Mouse (Mus musculus) liver, embryonic 16.5 days (tissue): ENCODE measurements at regions not wholly inside any gene's neighbourhood (a gene's known extent, or its start where the extent isn't known, plus 50 kb on each side); places are given as distances from the start of the nearest gene placed in this dataset.
"Not testable (repeated sequence)": the region's sequence is repeated elsewhere in the genome, so short reads cannot be mapped to it uniquely, and the experiment has no call there.

Experiments used
- ATAC-seq: fragments of 200-750 bp; cut with Nextera tagmentation; 2 replicates; pipeline ENCODE4 v1.8.0; 2017; ENCODE audit warnings: low read depth, mild to moderate bottlenecking, moderate number of reproducible peaks, moderate library complexity
- H3K27ac ChIP-seq: fragments of 300-500 bp; sonication (generic); 2 replicates; pipeline ENCODE4 v1.5.1; 2014; ENCODE audit warnings: mild to moderate bottlenecking, low read length
- H3K27me3 ChIP-seq: fragments of 300-500 bp; sonication (generic); 2 replicates; pipeline ENCODE4 v1.6.1; 2014; ENCODE audit warnings: low read depth, low read length, mixed read lengths; ENCODE audit not compliant: control insufficient read depth, insufficient read depth
- H3K36me3 ChIP-seq: fragments of 300-500 bp; sonication (generic); 2 replicates; pipeline ENCODE4 v1.6.1; 2014; ENCODE audit warnings: mild to moderate bottlenecking; ENCODE audit not compliant: control insufficient read depth, insufficient read depth
- H3K4me1 ChIP-seq: fragments of 300-500 bp; sonication (generic); 2 replicates; pipeline ENCODE4 v1.6.1; 2014; ENCODE audit warnings: low read depth, low read length, mixed read lengths; ENCODE audit not compliant: control insufficient read depth
- H3K4me2 ChIP-seq: fragments of 300-500 bp; sonication (generic); 2 replicates; pipeline ENCODE4 v1.6.1; 2014; ENCODE audit warnings: low read depth, low read length, mixed read lengths
- H3K4me3 ChIP-seq: fragments of 300-500 bp; sonication (generic); 2 replicates; pipeline ENCODE4 v1.5.1; 2014; ENCODE audit warnings: low read depth, mild to moderate bottlenecking, low read length
- H3K9ac ChIP-seq: fragments of 300-500 bp; sonication (generic); 2 replicates; pipeline ENCODE4 v1.6.1; 2014; ENCODE audit warnings: low read depth, low read length
- H3K9me3 ChIP-seq: fragments of 300-500 bp; sonication (generic); replicated peaks from 2 replicates; pipeline ENCODE4 v1.6.1; 2016; ENCODE audit warnings: low read length; ENCODE audit not compliant: control insufficient read depth
- WGBS: fragments of 180-500 bp; shearing (Covaris S2); extraction: QIAGEN DNeasy Blood & Tissue Kit; methylation state at CpG from one replicate; pipeline ENCODE4 v1.1.7; 2014; ENCODE audit not compliant: insufficient replicate concordance; 5-methylcytosine and 5-hydroxymethylcytosine counted together

DNA sequence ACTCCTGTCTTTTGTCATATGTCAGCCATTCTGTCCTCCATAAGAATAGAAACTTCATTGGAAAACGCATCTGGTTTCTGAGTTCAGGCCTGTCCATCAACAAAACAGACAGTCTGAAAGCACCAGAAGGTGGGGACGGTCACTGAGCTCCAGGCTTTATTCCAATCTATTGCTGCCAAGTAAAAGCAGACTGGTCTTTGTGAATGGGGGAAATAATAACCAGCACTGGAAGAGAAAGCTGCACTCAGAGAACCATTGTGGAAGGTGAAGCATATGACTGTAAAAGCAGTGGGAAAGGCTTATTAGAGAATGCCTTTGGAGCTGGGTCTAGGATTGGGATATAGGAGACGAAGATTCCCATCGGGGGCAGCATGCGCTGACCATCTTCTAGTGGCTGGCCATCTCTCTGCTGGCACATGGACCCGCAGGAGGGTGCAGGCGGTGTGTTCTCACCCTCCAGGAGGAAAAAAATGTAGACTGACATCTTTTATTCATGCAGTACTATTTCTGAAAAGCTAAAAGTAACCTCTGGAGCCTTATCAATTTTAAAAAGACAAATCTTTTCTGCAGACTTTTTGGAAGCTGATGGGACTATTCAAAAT lies 1638.0 kb downstream of the Car8 start:
- no peak overlapping the region for H3K4me2 ChIP-seq
- no peak for ATAC-seq
- no peak overlapping the region for H3K9ac ChIP-seq
- no peaks in the 10 kb centered on the region for H3K36me3 ChIP-seq
- WGBS, result 72% methylated on average over 7 of the region's 7 CpGs
- no peak overlapping the region for H3K27ac ChIP-seq
- H3K4me3 ChIP-seq, result no peak overlapping the region
- no peaks in the 10 kb centered on the region for H3K9me3 ChIP-seq
- H3K4me1 ChIP-seq, result no peaks in the 10 kb centered on the region
- no peaks in the 10 kb centered on the region for H3K27me3 ChIP-seq

DNA sequence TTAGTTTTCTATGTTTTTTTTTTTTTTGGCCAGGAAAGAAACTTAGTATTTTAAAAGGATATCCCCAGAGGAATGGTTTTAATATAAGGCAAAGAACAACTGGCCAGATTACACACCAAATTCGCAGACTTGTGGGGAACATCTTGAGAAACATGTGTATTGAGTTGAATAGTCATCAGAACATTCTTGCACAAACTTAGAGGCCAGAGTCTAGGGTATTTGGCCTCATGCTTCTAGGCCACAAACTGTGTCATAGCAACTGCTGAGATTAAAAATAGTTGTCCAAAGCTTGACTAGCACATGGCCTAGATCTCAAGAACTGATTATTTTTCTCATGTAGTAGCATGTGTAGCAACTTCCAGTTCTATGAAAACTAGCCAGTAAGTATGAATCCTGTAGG lies 1642.5 kb downstream of the Car8 start:
- 35% methylated on average over 1 of the region's 1 CpGs for WGBS
- H3K27ac ChIP-seq, result no peak overlapping the region
- H3K9me3 ChIP-seq, result no peaks in the 10 kb centered on the region
- no peak overlapping the region for H3K4me3 ChIP-seq
- no peak overlapping the region for H3K4me2 ChIP-seq
- no peaks in the 10 kb centered on the region for H3K36me3 ChIP-seq
- no peak for ATAC-seq
- no peaks in the 10 kb centered on the region for H3K27me3 ChIP-seq
- H3K9ac ChIP-seq, result no peak overlapping the region
- no peaks in the 10 kb centered on the region for H3K4me1 ChIP-seq

DNA sequence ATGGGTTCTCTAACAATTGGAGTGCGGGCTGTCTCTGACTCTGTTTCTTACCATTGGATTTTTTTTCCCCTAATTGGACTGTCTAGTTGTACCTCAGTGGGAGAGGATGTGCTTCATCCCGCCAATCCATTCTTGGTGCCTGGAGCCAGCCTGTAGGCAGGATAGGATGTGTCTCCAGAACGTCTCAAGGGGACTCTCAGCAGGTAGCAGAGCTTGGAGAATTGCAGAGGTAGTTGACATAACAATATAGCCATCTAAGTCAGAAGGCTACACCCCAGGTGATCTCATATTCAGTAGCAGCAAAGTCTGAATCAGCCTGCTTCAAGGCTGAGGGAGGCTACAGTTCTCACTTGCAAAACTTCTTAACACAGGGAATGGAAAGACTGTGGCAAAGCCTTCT lies 1646.0 kb downstream of the Car8 start:
- 39% methylated on average over 3 of the region's 3 CpGs for WGBS

DNA sequence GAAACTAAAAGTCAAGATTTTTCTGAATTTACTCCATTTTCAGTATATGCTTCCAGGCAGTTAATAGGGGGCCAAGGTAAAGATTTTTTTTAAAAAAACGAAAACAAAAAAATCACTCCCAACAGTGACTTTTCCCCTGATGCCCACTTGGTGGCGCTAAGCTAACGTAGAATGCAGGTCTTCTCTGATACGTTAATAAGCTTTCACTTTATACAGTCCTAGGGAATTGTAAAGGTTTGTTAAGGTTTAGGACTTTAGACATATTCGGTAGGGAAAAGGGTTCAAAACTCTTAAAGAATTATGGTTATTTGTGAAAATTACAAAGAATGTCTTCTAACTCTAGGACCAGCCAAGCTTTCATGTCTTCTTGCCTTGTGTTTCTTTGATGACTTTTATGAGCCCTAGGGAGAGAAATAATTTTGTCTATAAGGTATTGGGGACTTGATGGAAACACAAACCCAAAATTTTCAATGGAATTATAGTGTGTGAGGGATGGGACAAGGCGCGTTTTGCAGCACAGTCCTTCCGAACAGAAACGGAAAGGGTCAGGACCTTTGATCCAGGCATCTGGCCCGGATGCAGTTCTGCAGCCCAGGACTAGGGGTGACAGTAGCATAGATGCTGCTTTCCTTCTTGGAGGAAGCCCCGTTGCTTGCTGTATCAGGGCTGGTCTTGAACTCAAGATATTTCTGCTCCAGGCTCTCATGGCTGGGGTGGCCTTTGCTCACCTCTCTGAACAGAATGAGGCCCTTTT lies 1677.1 kb downstream of the Car8 start:
- H3K9me3 ChIP-seq, result no peaks in the 10 kb centered on the region
- H3K36me3 ChIP-seq, result no peaks in the 10 kb centered on the region
- H3K4me2 ChIP-seq, result 0 out of 2 replicates have a peak overlapping the region, but pooled peaks have one; percentile 4
- ATAC-seq, result no peak
- no peak overlapping the region for H3K27ac ChIP-seq
- H3K27me3 ChIP-seq, result no peaks in the 10 kb centered on the region
- 33% methylated on average over 11 of the region's 11 CpGs for WGBS
- no peak overlapping the region for H3K4me3 ChIP-seq
- H3K9ac ChIP-seq, result no peak overlapping the region
- H3K4me1 ChIP-seq, result no peaks in the 10 kb centered on the region

More for the DNA sequence above, 1646.0 kb downstream of the Car8 start:
- not testable (repeated sequence) for H3K9ac ChIP-seq, ATAC-seq, H3K4me1 ChIP-seq, H3K4me2 ChIP-seq, H3K9me3 ChIP-seq, H3K4me3 ChIP-seq, H3K27me3 ChIP-seq, H3K36me3 ChIP-seq, H3K27ac ChIP-seq

DNA sequence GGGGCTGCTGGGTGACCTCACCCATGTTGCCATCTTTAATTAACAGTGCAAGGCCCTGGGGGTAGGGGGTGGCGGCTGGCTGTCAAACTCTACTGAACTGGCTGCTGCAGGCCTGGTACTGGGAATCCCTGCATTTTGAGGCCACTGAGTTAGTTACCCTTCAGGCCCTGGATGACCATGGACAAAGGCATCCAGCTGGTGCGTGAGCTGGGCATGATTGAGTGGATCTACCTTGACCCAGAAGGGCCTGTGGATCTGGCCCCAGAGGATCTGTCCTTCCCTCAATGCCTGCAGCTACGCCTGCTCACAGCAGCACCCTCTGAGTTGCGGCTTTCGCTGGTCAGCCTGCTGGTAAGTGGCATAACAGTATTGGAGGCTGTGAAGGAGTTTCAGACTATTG lies 1699.2 kb downstream of the Car8 start:
- Histone ChIP-seq H3K9me3 (no peaks in the 10 kb centered on the region), H3K4me2 (no peak overlapping the region), H3K4me3 (no peak overlapping the region), H3K4me1 (no peaks in the 10 kb centered on the region), H3K36me3 (no peaks in the 10 kb centered on the region), H3K9ac (no peak overlapping the region), H3K27ac (no peak overlapping the region), H3K27me3 (no peaks in the 10 kb centered on the region)
- no peak for ATAC-seq
- 74% methylated on average over 5 of the region's 5 CpGs for WGBS

DNA sequence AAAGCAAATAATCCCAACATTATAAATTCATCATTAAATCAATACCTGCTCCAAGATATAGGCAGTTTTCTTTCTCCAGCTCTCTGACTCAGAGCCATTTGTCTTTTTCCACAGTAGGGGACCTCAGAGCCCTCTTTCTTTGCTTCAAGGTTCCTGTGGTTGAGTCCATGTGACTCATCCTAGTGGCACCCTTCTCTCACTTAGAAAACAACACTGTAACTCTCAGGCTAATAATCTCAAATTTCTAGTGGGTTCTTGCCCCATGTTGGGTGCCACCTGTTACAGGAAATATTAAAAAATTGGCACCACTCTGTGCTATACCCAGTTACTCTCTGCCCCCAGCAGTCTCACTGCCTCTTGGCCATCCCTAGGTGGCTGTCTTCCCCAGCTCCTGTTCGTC lies 1706.4 kb downstream of the Car8 start:
- Histone ChIP-seq H3K4me1 (no peaks in the 10 kb centered on the region), H3K4me3 (no peak overlapping the region), H3K27me3 (no peaks in the 10 kb centered on the region), H3K4me2 (no peak overlapping the region), H3K9ac (no peak overlapping the region), H3K27ac (no peak overlapping the region), H3K36me3 (no peaks in the 10 kb centered on the region), H3K9me3 (no peaks in the 10 kb centered on the region)
- 65% methylated on average over 1 of the region's 1 CpGs for WGBS
- ATAC-seq, result no peak

DNA sequence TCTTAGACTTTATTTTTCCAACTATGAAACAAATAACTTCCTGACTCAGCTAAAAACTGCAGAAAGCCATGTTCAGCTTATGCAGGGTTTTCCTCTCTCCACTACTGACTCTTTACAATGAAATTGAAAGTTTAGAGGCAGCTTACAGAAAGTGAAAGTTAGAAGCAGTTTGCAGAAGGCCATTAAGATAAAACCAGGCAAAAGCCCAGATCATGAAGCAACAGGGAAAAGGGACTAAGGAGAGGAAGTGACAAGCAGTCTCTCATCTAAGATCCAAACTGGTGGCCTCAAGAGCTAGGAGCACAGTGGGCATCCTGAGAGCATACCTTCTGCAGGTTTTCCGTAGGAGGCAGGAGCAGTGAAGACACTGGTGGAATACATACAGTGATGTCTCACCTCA lies 1721.2 kb downstream of the Car8 start:
- Histone ChIP-seq H3K9ac (no peak overlapping the region), H3K36me3 (no peaks in the 10 kb centered on the region), H3K9me3 (no peaks in the 10 kb centered on the region), H3K4me3 (no peak overlapping the region), H3K4me1 (no peaks in the 10 kb centered on the region), H3K27me3 (no peaks in the 10 kb centered on the region), H3K27ac (no peak overlapping the region), H3K4me2 (no peak overlapping the region)
- WGBS, result 41% methylated on average over 1 of the region's 1 CpGs
- ATAC-seq, result no peak

DNA sequence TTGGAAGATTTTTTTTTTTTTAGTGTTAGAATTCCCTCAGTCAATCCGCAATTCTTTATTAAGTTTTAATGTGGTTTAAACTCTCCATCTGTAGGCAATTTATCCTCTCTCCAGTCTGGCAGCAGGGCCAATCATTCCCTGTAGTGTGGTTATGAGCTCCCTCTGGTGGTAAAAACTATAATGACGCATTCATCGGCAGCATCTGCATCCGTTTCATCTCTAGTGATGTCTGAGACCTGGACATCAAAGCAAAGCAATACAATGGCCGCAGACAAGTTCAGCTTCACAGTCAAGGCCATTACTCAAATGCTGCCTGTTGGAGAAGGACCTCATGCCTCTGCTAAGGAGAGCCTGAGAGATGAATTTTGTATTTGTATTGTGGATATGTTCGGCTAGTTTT lies 1721.7 kb upstream of the Impad1 start:
- no peak for ATAC-seq
- Histone ChIP-seq H3K27me3 (no peaks in the 10 kb centered on the region), H3K27ac (no peak overlapping the region), H3K4me2 (no peak overlapping the region), H3K36me3 (no peaks in the 10 kb centered on the region), H3K4me3 (no peak overlapping the region), H3K4me1 (no peaks in the 10 kb centered on the region), H3K9ac (no peak overlapping the region), H3K9me3 (no peaks in the 10 kb centered on the region)
- 17% methylated on average over 6 of the region's 6 CpGs for WGBS

DNA sequence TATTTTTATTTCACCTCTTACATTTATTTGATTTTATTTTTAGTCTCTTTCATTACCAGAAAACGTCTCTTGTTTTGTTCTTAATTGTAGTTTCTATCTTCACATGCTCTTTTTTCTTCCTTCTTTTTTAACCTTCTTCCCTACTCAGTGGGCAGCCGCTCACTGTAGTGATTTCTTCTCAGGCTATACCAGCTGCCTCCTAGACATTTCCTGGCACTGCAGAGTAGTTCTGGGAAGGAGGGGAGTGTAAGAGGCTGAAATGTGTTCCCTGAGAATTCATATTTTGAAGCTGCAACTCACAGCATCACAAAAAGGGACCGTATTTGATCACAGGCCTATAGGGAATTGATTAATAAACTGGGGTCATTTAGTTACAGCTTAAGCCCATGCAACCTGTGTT lies 1720.5 kb upstream of the Impad1 start:
- Histone ChIP-seq H3K27ac (no peak overlapping the region), H3K36me3 (no peaks in the 10 kb centered on the region), H3K9ac (no peak overlapping the region), H3K4me3 (no peak overlapping the region), H3K27me3 (no peaks in the 10 kb centered on the region), H3K9me3 (no peaks in the 10 kb centered on the region), H3K4me2 (no peak overlapping the region), H3K4me1 (no peaks in the 10 kb centered on the region)
- 55% methylated on average over 3 of the region's 3 CpGs for WGBS
- no peak for ATAC-seq
